Mouse (Mus musculus) kidney, adult 2 months (tissue): ENCODE data around the gene B3galnt2.

Experiments
- CTCF ChIP-seq: fragments of 200-500 bp; conservative IDR thresholded peaks from 2 replicates; pipeline ENCODE4 v1.5.1; 2011; ENCODE audit warnings: low read depth, mild to moderate bottlenecking, control low read depth, low read length, moderate library complexity, mixed read lengths; ENCODE audit not compliant: insufficient read depth, insufficient read length
- POLR2A ChIP-seq: fragments of 200-500 bp; IDR thresholded peaks from one replicate; pipeline ENCODE4 v1.6.1; 2011; ENCODE audit warnings: low read depth, low read length, control low read depth

DNA sequence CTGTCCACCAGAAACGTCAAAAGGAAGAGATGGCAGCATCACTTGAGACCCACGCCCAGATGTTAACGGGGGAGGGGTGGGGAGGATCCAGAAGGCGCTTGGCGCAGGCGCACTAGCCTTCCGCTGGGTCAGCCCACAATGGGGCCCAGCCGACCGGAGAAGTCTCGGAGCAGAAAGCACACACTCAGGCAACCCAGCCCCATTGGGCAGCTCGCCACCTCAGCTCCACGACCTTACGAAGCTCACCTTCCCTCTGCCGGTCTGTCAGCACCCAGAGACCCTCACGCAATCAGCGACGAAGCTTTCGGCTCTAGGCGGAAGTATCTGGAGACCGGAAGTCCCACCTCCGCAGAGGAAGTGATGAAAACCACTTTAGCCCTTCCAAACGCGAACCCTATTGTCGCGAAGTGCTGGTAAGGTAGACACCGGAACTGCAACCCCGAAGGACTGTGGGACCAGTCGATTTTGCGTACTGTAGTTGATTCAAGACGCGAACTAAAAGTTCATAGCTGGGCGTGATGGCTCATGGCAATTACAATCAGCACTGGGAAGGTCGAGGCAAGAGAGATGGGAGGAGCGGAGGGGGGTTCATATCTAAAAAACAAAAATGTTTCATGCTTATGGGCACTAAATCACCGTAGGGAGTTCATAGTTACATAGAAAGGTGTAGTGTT lies 85.2 kb downstream of the B3galnt2 start, which contains the start of gene Tbce:
- peak; percentile 24; the same call in 1 of the 2 replicates for TF ChIP-seq CTCF
- no peak for TF ChIP-seq POLR2A
